Mouse (Mus musculus) ovary, adult 18-20 months (tissue): ENCODE results near the gene Prcp.
"Not testable (repeated sequence)": the region's sequence is repeated elsewhere in the genome, so short reads cannot be mapped to it uniquely, and the experiment has no call there.

Source experiments
- DNase-seq: peaks from one replicate; pipeline ENCODE4 v3.0.0; 2022; ENCODE audit warnings: low spot score, mixed read lengths

The Prcp gene

GRCm38 (mm10) chr7:92890618-92891230 is 16.5 kb downstream of the Prcp start:
- no peak for DNase-seq

- DNase-seq: no peak
These were observed 19.2 kb downstream of the Prcp start for GRCm38 (mm10) chr7:92893478-92893877.

GRCm38 (mm10) chr7:92896036-92896435 is 21.8 kb downstream of the Prcp start:
- DNase-seq: no peak

GRCm38 (mm10) chr7:92897021-92897420 is 22.8 kb downstream of the Prcp start:
- DNase-seq: no peak

- peak; percentile 26 for DNase-seq
These were observed 29.2 kb downstream of the Prcp start for GRCm38 (mm10) chr7:92903360-92904038.

- not testable (repeated sequence) for DNase-seq
These were observed 30.0 kb downstream of the Prcp start for GRCm38 (mm10) chr7:92904285-92904684.

GRCm38 (mm10) chr7:92920172-92920856 is 46.0 kb downstream of the Prcp start:
- peak; percentile 14 for DNase-seq

- DNase-seq: no peak
These were observed 46.5 kb downstream of the Prcp start for GRCm38 (mm10) chr7:92920857-92921172.

- DNase-seq: no peak
These were observed 58.5 kb downstream of the Prcp start for GRCm38 (mm10) chr7:92932792-92933191.

GRCm38 (mm10) chr7:92933308-92933948 is 59.2 kb downstream of the Prcp start:
- DNase-seq: peak; percentile 56

GRCm38 (mm10) chr7:92936747-92937146 is 62.5 kb downstream of the Prcp start:
- no peak for DNase-seq

GRCm38 (mm10) chr7:92937955-92938354 is 63.7 kb downstream of the Prcp start:
- no peak for DNase-seq

GRCm38 (mm10) chr7:92939776-92940175 is 65.5 kb downstream of the Prcp start:
- DNase-seq: no peak

GRCm38 (mm10) chr7:92950775-92951174 is 76.5 kb downstream of the Prcp start:
- no peak for DNase-seq

GRCm38 (mm10) chr7:92952210-92952609 is 77.9 kb downstream of the Prcp start:
- DNase-seq: no peak

GRCm38 (mm10) chr7:92959758-92960157 is 85.5 kb downstream of the Prcp start:
- no peak for DNase-seq

GRCm38 (mm10) chr7:92961876-92962275 is 87.6 kb downstream of the Prcp start:
- DNase-seq: no peak

- no peak for DNase-seq
These were observed 90.7 kb downstream of the Prcp start for GRCm38 (mm10) chr7:92964754-92965501.

- no peak for DNase-seq
These were observed 93.3 kb downstream of the Prcp start for GRCm38 (mm10) chr7:92967381-92968127.

- DNase-seq: no peak
These were observed 103.2 kb downstream of the Prcp start for GRCm38 (mm10) chr7:92977429-92977828.

GRCm38 (mm10) chr7:92978225-92978624 is 104.0 kb downstream of the Prcp start:
- DNase-seq: no peak
